Mouse (Mus musculus) intestine, embryonic 15.5 days (tissue): ENCODE measurements at regions not wholly inside any gene's neighbourhood (a gene's known extent, or its start where the extent isn't known, plus 50 kb on each side); places are given as distances from the start of the nearest gene placed in this dataset.

Experiments used
- ATAC-seq: fragments of 200-750 bp; cut with Nextera tagmentation; 2 replicates; pipeline ENCODE4 v1.8.0; 2017; ENCODE audit warnings: moderate TSS enrichment, moderate library complexity
- H3K27ac ChIP-seq: fragments of 300-500 bp; sonication (generic); 2 replicates; pipeline ENCODE4 v1.5.1; 2015; ENCODE audit warnings: mild to moderate bottlenecking, inconsistent platforms
- H3K27me3 ChIP-seq: fragments of 300-500 bp; sonication (generic); replicated peaks from 2 replicates; pipeline ENCODE4 v1.6.1; 2015; ENCODE audit warnings: inconsistent platforms
- H3K36me3 ChIP-seq: fragments of 300-500 bp; sonication (generic); 2 replicates; pipeline ENCODE4 v1.6.1; 2015; ENCODE audit warnings: inconsistent platforms
- H3K4me1 ChIP-seq: fragments of 300-500 bp; sonication (generic); replicated peaks from 2 replicates; pipeline ENCODE4 v1.6.1; 2015; ENCODE audit warnings: inconsistent platforms
- H3K4me2 ChIP-seq: fragments of 300-500 bp; sonication (generic); replicated peaks from 2 replicates; pipeline ENCODE4 v1.6.1; 2015; ENCODE audit warnings: mild to moderate bottlenecking, inconsistent platforms
- H3K4me3 ChIP-seq: fragments of 300-500 bp; sonication (generic); replicated peaks from 2 replicates; pipeline ENCODE4 v1.5.1; 2015; ENCODE audit warnings: inconsistent platforms
- H3K9ac ChIP-seq: fragments of 300-500 bp; sonication (generic); 2 replicates; pipeline ENCODE4 v1.6.1; 2015; ENCODE audit warnings: inconsistent platforms
- H3K9me3 ChIP-seq: fragments of 300-500 bp; sonication (generic); 2 replicates; pipeline ENCODE4 v1.6.1; 2016; ENCODE audit warnings: inconsistent platforms
- WGBS: fragments of 180-500 bp; shearing (Covaris S2); methylation state at CpG from one replicate; pipeline ENCODE4 v1.1.7; 2015; 5-methylcytosine and 5-hydroxymethylcytosine counted together

- no peaks in the 10 kb centered on the region for H3K9me3 ChIP-seq
- H3K27me3 ChIP-seq, result no peaks in the 10 kb centered on the region
- no peaks in the 10 kb centered on the region for H3K4me1 ChIP-seq
- no peak for ATAC-seq
- H3K4me3 ChIP-seq, result no peak overlapping the region
- no peaks in the 10 kb centered on the region for H3K36me3 ChIP-seq
- H3K27ac ChIP-seq, result no peak overlapping the region
- H3K9ac ChIP-seq, result no peak overlapping the region
- WGBS, result 16% methylated on average over 3 of the region's 3 CpGs
- no peak overlapping the region for H3K4me2 ChIP-seq
Observed at GRCm38 (mm10) chr6:89070011-89070410, 168.0 kb downstream of the Tpra1 start.

GRCm38 (mm10) chr6:89071766-89072165 is 169.7 kb downstream of the Tpra1 start:
- Histone ChIP-seq H3K4me2 (no peak overlapping the region), H3K9me3 (no peaks in the 10 kb centered on the region), H3K27me3 (no peaks in the 10 kb centered on the region), H3K27ac (no peak overlapping the region), H3K9ac (no peak overlapping the region), H3K36me3 (no peaks in the 10 kb centered on the region), H3K4me1 (no peaks in the 10 kb centered on the region), H3K4me3 (no peak overlapping the region)
- ATAC-seq, result no peak
- WGBS, result 54% methylated on average over 2 of the region's 2 CpGs

GRCm38 (mm10) chr6:89072569-89072968 is 170.5 kb downstream of the Tpra1 start:
- no peak overlapping the region for H3K9ac ChIP-seq
- no peaks in the 10 kb centered on the region for H3K27me3 ChIP-seq
- ATAC-seq, result no peak
- no peaks in the 10 kb centered on the region for H3K9me3 ChIP-seq
- H3K4me2 ChIP-seq, result no peak overlapping the region
- WGBS, result 59% methylated on average over 2 of the region's 2 CpGs
- H3K27ac ChIP-seq, result no peak overlapping the region
- no peaks in the 10 kb centered on the region for H3K36me3 ChIP-seq
- H3K4me3 ChIP-seq, result no peak overlapping the region
- H3K4me1 ChIP-seq, result no peaks in the 10 kb centered on the region

GRCm38 (mm10) chr6:89081624-89082300 is 179.7 kb downstream of the Tpra1 start:
- no peaks in the 10 kb centered on the region for H3K36me3 ChIP-seq
- no peak overlapping the region for H3K4me2 ChIP-seq
- no peak for ATAC-seq
- 57% methylated on average over 6 of the region's 6 CpGs for WGBS
- H3K27me3 ChIP-seq, result no peaks in the 10 kb centered on the region
- no peak overlapping the region for H3K9ac ChIP-seq
- H3K4me3 ChIP-seq, result no peak overlapping the region
- no peaks in the 10 kb centered on the region for H3K4me1 ChIP-seq
- H3K9me3 ChIP-seq, result no peaks in the 10 kb centered on the region
- no peak overlapping the region for H3K27ac ChIP-seq

- WGBS, result 94% methylated on average over 3 of the region's 3 CpGs
- Histone ChIP-seq H3K9ac (no peak overlapping the region), H3K9me3 (no peaks in the 10 kb centered on the region), H3K4me2 (no peak overlapping the region), H3K27me3 (no peaks in the 10 kb centered on the region), H3K36me3 (no peaks in the 10 kb centered on the region), H3K27ac (no peak overlapping the region), H3K4me3 (no peak overlapping the region), H3K4me1 (no peaks in the 10 kb centered on the region)
- no peak for ATAC-seq
Observed at GRCm38 (mm10) chr6:89084437-89084836, 182.4 kb downstream of the Tpra1 start.

GRCm38 (mm10) chr6:89085151-89085550 is 183.1 kb downstream of the Tpra1 start:
- Histone ChIP-seq H3K4me2 (no peak overlapping the region), H3K9ac (no peak overlapping the region), H3K27me3 (no peaks in the 10 kb centered on the region), H3K36me3 (no peaks in the 10 kb centered on the region), H3K27ac (no peak overlapping the region), H3K4me3 (no peak overlapping the region), H3K4me1 (no peaks in the 10 kb centered on the region), H3K9me3 (no peaks in the 10 kb centered on the region)
- no peak for ATAC-seq
- WGBS, result 85% methylated on average over 6 of the region's 6 CpGs

GRCm38 (mm10) chr6:89087620-89088019 is 185.6 kb downstream of the Tpra1 start:
- no peaks in the 10 kb centered on the region for H3K27me3 ChIP-seq
- no peak for ATAC-seq
- H3K9ac ChIP-seq, result no peak overlapping the region
- H3K36me3 ChIP-seq, result no peaks in the 10 kb centered on the region
- H3K9me3 ChIP-seq, result no peaks in the 10 kb centered on the region
- H3K4me3 ChIP-seq, result no peak overlapping the region
- H3K27ac ChIP-seq, result no peak overlapping the region
- H3K4me1 ChIP-seq, result no peaks in the 10 kb centered on the region
- H3K4me2 ChIP-seq, result no peak overlapping the region
- 55% methylated on average over 4 of the region's 4 CpGs for WGBS

- H3K27ac ChIP-seq, result no peak overlapping the region
- no peaks in the 10 kb centered on the region for H3K9me3 ChIP-seq
- no peaks in the 10 kb centered on the region for H3K36me3 ChIP-seq
- no peaks in the 10 kb centered on the region for H3K27me3 ChIP-seq
- H3K4me1 ChIP-seq, result no peaks in the 10 kb centered on the region
- no peak overlapping the region for H3K4me3 ChIP-seq
- no peak overlapping the region for H3K4me2 ChIP-seq
- no peak for ATAC-seq
- no peak overlapping the region for H3K9ac ChIP-seq
- WGBS, result 88% methylated on average over 5 of the region's 5 CpGs
Observed at GRCm38 (mm10) chr6:89090096-89090495, 188.0 kb downstream of the Tpra1 start.

- no peaks in the 10 kb centered on the region for H3K36me3 ChIP-seq
- H3K4me3 ChIP-seq, result no peak overlapping the region
- no peak for ATAC-seq
- no peak overlapping the region for H3K27ac ChIP-seq
- H3K4me2 ChIP-seq, result no peak overlapping the region
- no peak overlapping the region for H3K9ac ChIP-seq
- no peaks in the 10 kb centered on the region for H3K9me3 ChIP-seq
- no peaks in the 10 kb centered on the region for H3K27me3 ChIP-seq
- 92% methylated on average over 14 of the region's 14 CpGs for WGBS
- no peaks in the 10 kb centered on the region for H3K4me1 ChIP-seq
Observed at GRCm38 (mm10) chr6:89095911-89096310, 193.9 kb downstream of the Tpra1 start.

- H3K4me3 ChIP-seq, result no peak overlapping the region
- H3K27ac ChIP-seq, result no peak overlapping the region
- no peak overlapping the region for H3K4me2 ChIP-seq
- no peaks in the 10 kb centered on the region for H3K27me3 ChIP-seq
- H3K9me3 ChIP-seq, result no peaks in the 10 kb centered on the region
- WGBS, result 74% methylated on average over 8 of the region's 8 CpGs
- H3K9ac ChIP-seq, result no peak overlapping the region
- H3K36me3 ChIP-seq, result no peaks in the 10 kb centered on the region
- no peaks in the 10 kb centered on the region for H3K4me1 ChIP-seq
- no peak for ATAC-seq
Observed at GRCm38 (mm10) chr6:89097531-89097930, 195.5 kb downstream of the Tpra1 start.

GRCm38 (mm10) chr6:89119241-89119640 is 217.2 kb downstream of the Tpra1 start:
- no peak for ATAC-seq
- Histone ChIP-seq H3K4me1 (no peaks in the 10 kb centered on the region), H3K27me3 (no peaks in the 10 kb centered on the region), H3K36me3 (no peaks in the 10 kb centered on the region), H3K9me3 (no peaks in the 10 kb centered on the region), H3K4me3 (no peak overlapping the region), H3K27ac (no peak overlapping the region), H3K4me2 (no peak overlapping the region), H3K9ac (no peak overlapping the region)
- WGBS, result 70% methylated on average over 1 of the region's 1 CpGs

- Histone ChIP-seq H3K9ac (no peak overlapping the region), H3K36me3 (no peaks in the 10 kb centered on the region), H3K9me3 (no peaks in the 10 kb centered on the region), H3K4me1 (no peaks in the 10 kb centered on the region), H3K27me3 (no peaks in the 10 kb centered on the region), H3K4me3 (no peak overlapping the region), H3K27ac (no peak overlapping the region), H3K4me2 (no peak overlapping the region)
- no peak for ATAC-seq
- WGBS, result 55% methylated on average over 4 of the region's 4 CpGs
Observed at GRCm38 (mm10) chr6:89121023-89121745, 219.1 kb downstream of the Tpra1 start.

- no peak overlapping the region for H3K9ac ChIP-seq
- H3K27me3 ChIP-seq, result no peaks in the 10 kb centered on the region
- no peak overlapping the region for H3K4me2 ChIP-seq
- no peak overlapping the region for H3K27ac ChIP-seq
- WGBS, result 62% methylated on average over 3 of the region's 3 CpGs
- no peaks in the 10 kb centered on the region for H3K36me3 ChIP-seq
- H3K9me3 ChIP-seq, result no peaks in the 10 kb centered on the region
- no peaks in the 10 kb centered on the region for H3K4me1 ChIP-seq
- no peak for ATAC-seq
- H3K4me3 ChIP-seq, result no peak overlapping the region
Observed at GRCm38 (mm10) chr6:89121746-89122070, 219.7 kb downstream of the Tpra1 start.
